Mouse (Mus musculus): Measurements from ENCODE around the gene Nr2f2. TPM values are rescaled to one million over a fixed set of nuclear protein-coding genes. Genes with fewer than 3 reads are reported as not detected.

The Nr2f2 gene
- polyA plus RNA-seq, 1 experiment: not detected

- no peak for TF ChIP-seq GATA1 (IDR thresholded peaks at IDR 0.05; ENCODE audit: low read length)
Measured at GRCm38 (mm10) chr7:70348977-70349615, 17.4 kb downstream of the Nr2f2 start.

- no peak for TF ChIP-seq GATA1 (IDR thresholded peaks at IDR 0.05; ENCODE audit: low read length)
Measured at GRCm38 (mm10) chr7:70348064-70348976, 18.2 kb downstream of the Nr2f2 start.

- no peak for TF ChIP-seq GATA1 (IDR thresholded peaks at IDR 0.05; ENCODE audit: low read length)
Measured at GRCm38 (mm10) chr7:70347618-70347958, 18.9 kb downstream of the Nr2f2 start.

- no peak for TF ChIP-seq GATA1 (IDR thresholded peaks at IDR 0.05; ENCODE audit: low read length)
Measured at GRCm38 (mm10) chr7:70346951-70347617, 19.5 kb downstream of the Nr2f2 start.

- TF ChIP-seq GATA1 (IDR thresholded peaks at IDR 0.05; ENCODE audit: low read length): no peak
Measured at GRCm38 (mm10) chr7:70346010-70346536, 20.5 kb downstream of the Nr2f2 start.

GRCm38 (mm10) chr7:70343426-70343825 is 23.1 kb downstream of the Nr2f2 start:
- no peak for TF ChIP-seq GATA1 (IDR thresholded peaks at IDR 0.05; ENCODE audit: low read length)

GRCm38 (mm10) chr7:70342771-70343170 is 23.8 kb downstream of the Nr2f2 start:
- no peak for TF ChIP-seq GATA1 (IDR thresholded peaks at IDR 0.05; ENCODE audit: low read length)

GRCm38 (mm10) chr7:70342076-70342475 is 24.5 kb downstream of the Nr2f2 start:
- TF ChIP-seq GATA1 (IDR thresholded peaks at IDR 0.05; ENCODE audit: low read length): no peak

- TF ChIP-seq GATA1 (IDR thresholded peaks at IDR 0.05; ENCODE audit: low read length): no peak
Measured at GRCm38 (mm10) chr7:70339998-70340630, 26.4 kb downstream of the Nr2f2 start.

- no peak for TF ChIP-seq GATA1 (IDR thresholded peaks at IDR 0.05; ENCODE audit: low read length)
Measured at GRCm38 (mm10) chr7:70338265-70338640, 28.3 kb downstream of the Nr2f2 start.

GRCm38 (mm10) chr7:70337581-70338264 is 28.8 kb downstream of the Nr2f2 start:
- TF ChIP-seq GATA1 (IDR thresholded peaks at IDR 0.05; ENCODE audit: low read length): no peak

GRCm38 (mm10) chr7:70336571-70337240 is 29.8 kb downstream of the Nr2f2 start:
- no peak for TF ChIP-seq GATA1 (IDR thresholded peaks at IDR 0.05; ENCODE audit: low read length)

GRCm38 (mm10) chr7:70336126-70336525 is 30.4 kb downstream of the Nr2f2 start:
- no peak for TF ChIP-seq GATA1 (IDR thresholded peaks at IDR 0.05; ENCODE audit: low read length)

GRCm38 (mm10) chr7:70335411-70335810 is 31.1 kb downstream of the Nr2f2 start:
- no peak for TF ChIP-seq GATA1 (IDR thresholded peaks at IDR 0.05; ENCODE audit: low read length)

Data from G1E-ER4 (cell line).